Mouse (Mus musculus) embryonic facial prominence, embryonic 14.5 days (tissue): ENCODE measurements around the gene Cog1. TPM values are rescaled to one million over a fixed set of nuclear protein-coding genes. Genes with fewer than 3 reads are reported as not detected.

Source experiments
- ATAC-seq: fragments of 200-750 bp; cut with Nextera tagmentation; 2 replicates; pipeline ENCODE4 v1.8.0; 2017; ENCODE audit warnings: low read depth, moderate number of reproducible peaks, moderate TSS enrichment
- DNase-seq: peaks from one replicate; pipeline ENCODE4 v3.0.0-alpha.2; 2015; ENCODE audit warnings: low spot score
- H3K27ac ChIP-seq: fragments of 300-500 bp; sonication (generic); replicated peaks from 2 replicates; pipeline ENCODE4 v1.5.1; 2014; ENCODE audit warnings: low read depth, mild to moderate bottlenecking, low read length, moderate library complexity
- H3K27me3 ChIP-seq: fragments of 300-500 bp; sonication (generic); replicated peaks from 2 replicates; pipeline ENCODE4 v1.6.1; 2014; ENCODE audit warnings: low read length; ENCODE audit not compliant: control insufficient read depth, insufficient read depth
- H3K36me3 ChIP-seq: fragments of 300-500 bp; sonication (generic); 2 replicates; pipeline ENCODE4 v1.6.1; 2014; ENCODE audit warnings: low read length, mixed read lengths; ENCODE audit not compliant: control insufficient read depth, insufficient read depth
- H3K4me1 ChIP-seq: fragments of 300-500 bp; sonication (generic); 2 replicates; pipeline ENCODE4 v1.6.1; 2014; ENCODE audit warnings: antibody characterized with exemption, low read length; ENCODE audit not compliant: control insufficient read depth, insufficient read depth
- H3K4me2 ChIP-seq: fragments of 300-500 bp; sonication (generic); 2 replicates; pipeline ENCODE4 v1.6.1; 2014; ENCODE audit warnings: low read depth, mild to moderate bottlenecking, low read length, moderate library complexity, mixed read lengths
- H3K4me3 ChIP-seq: fragments of 300-500 bp; sonication (generic); 2 replicates; pipeline ENCODE4 v1.5.1; 2014; ENCODE audit warnings: low read depth, mild to moderate bottlenecking, low read length
- H3K9ac ChIP-seq: fragments of 300-500 bp; sonication (generic); 2 replicates; pipeline ENCODE4 v1.6.1; 2014; ENCODE audit warnings: low read depth, mild to moderate bottlenecking, low read length, moderate library complexity, mixed read lengths
- H3K9me3 ChIP-seq: fragments of 300-500 bp; sonication (generic); 2 replicates; pipeline ENCODE4 v1.6.1; 2016; ENCODE audit warnings: low read length; ENCODE audit not compliant: control insufficient read depth
- WGBS: fragments of 180-500 bp; shearing (Covaris S2); extraction: QIAGEN DNeasy Blood & Tissue Kit; methylation state at CpG from one replicate; pipeline ENCODE4 v1.1.7; 2014; 5-methylcytosine and 5-hydroxymethylcytosine counted together
- polyA plus RNA-seq: library from polyadenylated mRNA; unstranded; fragments of >200 nt; fragmentation: Nextera tagmentation; extraction: Ambion mirVana; gene quantifications from 2 replicates; pipeline ENCODE4 v1.2.1, GENCODE M21; 2014

Cog1 gene
- polyA plus RNA-seq, 1 experiment from 2014 or later: 23.4 TPM

DNA sequence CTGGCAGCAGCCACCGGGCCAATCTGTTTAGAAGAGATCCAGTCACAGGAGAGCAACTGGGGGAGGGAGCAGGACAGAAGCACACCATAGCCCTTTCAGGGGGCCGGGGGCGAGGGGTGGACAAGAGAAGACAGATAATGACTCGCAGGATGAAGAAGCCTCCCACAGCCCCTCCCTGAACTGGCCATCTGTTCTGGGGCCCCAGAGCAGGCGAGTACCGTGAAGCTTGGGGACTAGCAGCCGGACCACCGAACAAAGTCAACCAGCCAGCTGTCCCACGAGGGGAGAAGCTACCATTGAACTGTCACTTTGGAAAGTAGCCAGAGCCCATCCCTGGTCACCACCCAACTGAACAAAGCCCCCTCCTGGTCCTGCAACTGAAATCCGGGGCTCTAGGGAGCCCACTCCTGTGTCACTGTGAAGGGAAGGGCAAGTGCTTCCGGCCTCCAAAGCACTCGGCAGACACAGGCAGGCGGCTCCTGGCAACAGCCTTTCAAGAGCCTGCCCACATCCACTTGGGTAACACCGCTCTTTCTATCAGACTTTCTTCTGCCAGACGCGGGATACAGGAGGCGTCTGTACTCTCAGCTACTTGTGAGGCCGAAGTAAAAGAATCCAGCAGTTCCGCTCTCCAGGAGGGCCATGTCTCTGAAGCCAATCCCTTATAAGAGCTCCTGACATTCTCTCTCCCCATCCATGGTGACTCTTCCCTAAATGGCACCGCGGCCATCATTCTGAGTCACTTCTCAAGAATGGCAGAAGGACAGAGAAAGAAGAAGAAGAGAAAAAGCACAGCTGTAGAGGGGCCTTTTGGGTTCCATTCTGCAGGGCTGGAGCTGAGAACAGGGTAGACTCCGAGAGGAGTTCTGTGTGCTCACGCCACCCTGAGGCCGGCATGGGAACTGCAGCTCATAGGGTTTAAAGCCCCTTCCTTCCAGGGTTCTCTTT, 37.0 kb upstream of the Cog1 start:
- Histone ChIP-seq H3K27ac (0 out of 2 replicates have a peak overlapping the region, but pooled peaks have one; percentile 39), H3K9ac (peak overlapping the region; percentile 23; the same call in 1 of the 2 replicates), H3K4me2 (peak overlapping the region; percentile 23), H3K9me3 (no peaks in the 10 kb centered on the region), H3K4me3 (no peak overlapping the region), H3K4me1 (peaks cover 13% of the 10 kb centered on the region), H3K36me3 (no peaks in the 10 kb centered on the region), H3K27me3 (no peaks in the 10 kb centered on the region)
- DNase-seq (peak; percentile 60), ATAC-seq (peak; percentile 70)
- WGBS: 17% methylated on average over 19 of the region's 24 CpGs

GRCm38 (mm10) chr11:113614476-113614875, 34.5 kb upstream of the Cog1 start:
- WGBS: 69% methylated on average over 6 of the region's 6 CpGs
- no peak for ATAC-seq

GRCm38 (mm10) chr11:113617132-113617911, 31.6 kb upstream of the Cog1 start:
- Histone ChIP-seq H3K27ac (no peak overlapping the region), H3K9me3 (no peaks in the 10 kb centered on the region), H3K4me1 (peaks cover 20% of the 10 kb centered on the region), H3K9ac (no peak overlapping the region), H3K4me2 (no peak overlapping the region), H3K27me3 (peaks cover 48% of the 10 kb centered on the region), H3K4me3 (no peak overlapping the region), H3K36me3 (no peaks in the 10 kb centered on the region)
- whole genome bisulfite sequencing: 34% methylated on average over 14 of the region's 14 CpGs
- DNase-seq (peak; percentile 63), ATAC-seq (no peak)

More at GRCm38 (mm10) chr11:113614476-113614875, 34.5 kb upstream of the Cog1 start:
- Histone ChIP-seq H3K4me3 (no peak overlapping the region), H3K27ac (no peak overlapping the region), H3K4me2 (no peak overlapping the region), H3K36me3 (no peaks in the 10 kb centered on the region), H3K9me3 (no peaks in the 10 kb centered on the region), H3K27me3 (peaks cover 23% of the 10 kb centered on the region), H3K4me1 (peaks cover 29% of the 10 kb centered on the region), H3K9ac (no peak overlapping the region)
- no peak for DNase-seq

- H3K9ac ChIP-seq: no peak overlapping the region
- no peaks in the 10 kb centered on the region for H3K36me3 ChIP-seq
- ATAC-seq (no peak), DNase-seq (no peak)
- H3K27ac ChIP-seq: no peak overlapping the region
- 20% methylated on average over 4 of the region's 4 CpGs for WGBS
- no peaks in the 10 kb centered on the region for H3K9me3 ChIP-seq
- H3K4me1 ChIP-seq: peaks cover 19% of the 10 kb centered on the region
- H3K4me3 ChIP-seq: peak overlapping the region; percentile 48
- peaks cover 48% of the 10 kb centered on the region for H3K27me3 ChIP-seq
- H3K4me2 ChIP-seq: peak overlapping the region; percentile 97
Measured at GRCm38 (mm10) chr11:113618303-113618671, 30.7 kb upstream of the Cog1 start.

DNA sequence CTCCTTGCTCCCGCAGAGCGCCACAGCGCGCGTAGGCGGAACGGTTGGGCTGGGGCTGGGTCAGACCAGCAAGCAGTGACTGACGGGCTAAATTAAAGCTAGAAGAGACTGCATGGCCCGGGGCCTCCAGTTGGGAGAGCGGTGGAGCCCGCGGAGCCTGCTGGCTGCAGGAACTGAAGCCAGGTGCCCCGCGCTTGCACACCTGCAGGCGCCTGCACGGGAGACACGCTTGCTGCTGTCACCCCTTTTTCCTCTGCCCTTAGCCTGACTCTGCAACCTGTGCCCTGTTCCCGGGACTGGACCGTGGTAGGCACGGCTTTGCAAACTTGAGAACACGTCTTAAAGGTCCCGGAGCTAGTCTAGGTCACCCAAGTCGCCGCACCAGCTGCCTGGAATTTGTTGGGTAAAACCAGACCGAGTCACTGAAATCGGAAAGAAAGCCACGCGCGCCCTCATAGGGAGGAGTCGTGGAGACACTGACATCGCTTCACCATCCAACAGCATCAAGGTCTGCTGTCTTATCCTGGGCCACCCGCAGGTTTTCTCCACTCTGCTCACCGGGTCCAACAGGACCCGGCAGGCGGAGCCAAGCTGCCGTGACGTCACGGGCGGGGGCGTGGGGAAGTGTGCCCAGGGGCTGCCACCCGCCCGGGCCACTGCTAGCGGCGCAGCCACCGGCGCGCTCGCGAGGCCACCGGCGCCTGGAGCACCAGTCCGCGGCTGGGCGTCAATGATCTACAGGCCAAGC, 30.1 kb upstream of the Cog1 start, which contains the start of gene Sstr2:
Gene Sstr2 (plus strand): TSS at position 671 of the 748 bp plus-strand sequence.
- H3K27ac ChIP-seq: no peak within 1 kb of the TSS
- H3K36me3 ChIP-seq: no peaks in the 10 kb centered on the region
- H3K4me3 ChIP-seq: peak within 1 kb of the TSS; percentile 48
- H3K9ac ChIP-seq: peak within 1 kb of the TSS; percentile 51
- ATAC-seq: peak; percentile 77
- DNase-seq: peak; percentile 72
- H3K27me3 ChIP-seq: peaks cover 48% of the 10 kb centered on the region
- peak within 1 kb of the TSS; percentile 97 for H3K4me2 ChIP-seq
- peaks cover 19% of the 10 kb centered on the region for H3K4me1 ChIP-seq
- WGBS: under 1% methylated on average over 48 of the region's 54 CpGs
- no peaks in the 10 kb centered on the region for H3K9me3 ChIP-seq

GRCm38 (mm10) chr11:113619420-113620080, 29.4 kb upstream of the Cog1 start:
- WGBS: 3% methylated on average over 31 of the region's 31 CpGs

DNA sequence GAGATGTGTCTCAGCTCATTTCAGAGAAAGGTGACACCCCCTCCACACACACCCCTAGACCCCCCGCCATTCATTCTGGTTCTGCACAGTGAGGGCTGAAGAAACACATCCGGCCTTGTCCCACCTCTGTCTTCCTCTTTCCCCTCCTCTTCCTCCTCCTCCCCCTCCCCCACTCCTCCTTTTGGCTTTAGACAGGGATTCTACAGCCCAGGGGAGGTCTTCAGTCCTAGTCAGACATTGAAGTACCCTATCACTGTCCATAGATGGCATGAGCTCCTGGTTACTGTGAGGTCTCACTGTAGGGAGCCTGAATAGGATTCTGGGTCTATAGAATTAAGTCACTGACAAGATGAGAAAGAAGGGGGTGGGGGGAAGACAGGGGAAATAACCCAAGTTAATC, 28.0 kb upstream of the Cog1 start:
- no peak for ATAC-seq

More at GRCm38 (mm10) chr11:113619420-113620080, 29.4 kb upstream of the Cog1 start:
- no peak for ATAC-seq
- Histone ChIP-seq H3K36me3 (no peaks in the 10 kb centered on the region), H3K4me1 (peaks cover 19% of the 10 kb centered on the region), H3K9me3 (no peaks in the 10 kb centered on the region), H3K27me3 (peaks cover 48% of the 10 kb centered on the region), H3K4me3 (peak overlapping the region; percentile 48), H3K9ac (peak overlapping the region; percentile 51), H3K27ac (no peak overlapping the region), H3K4me2 (peak overlapping the region; percentile 97)
- no peak for DNase-seq

More for the DNA sequence above, 28.0 kb upstream of the Cog1 start:
- Histone ChIP-seq H3K4me3 (no peak overlapping the region), H3K9me3 (no peaks in the 10 kb centered on the region), H3K27ac (no peak overlapping the region), H3K4me2 (no peak overlapping the region), H3K9ac (no peak overlapping the region), H3K27me3 (peaks cover 48% of the 10 kb centered on the region), H3K36me3 (no peaks in the 10 kb centered on the region), H3K4me1 (peaks cover 19% of the 10 kb centered on the region)
- DNase-seq: no peak
- WGBS: 54% methylated on average over 2 of the region's 2 CpGs
